Mouse (Mus musculus) embryonic stem cell, embryonic (primary cell): ENCODE results near the gene Sox8.

Source experiments
- CTCF ChIA-PET, 4 experiments: fragments of 300-600 bp in 2 of 4; fragments of 350-600 bp in 2 of 4; sonication (Branson Sonifier 250); formaldehyde crosslinking; loops; one replicate each; lab custom pipeline; 2022; ENCODE audit warnings: inconsistent platforms in 2 of 4; lab: Charles Lee
- POLR2A ChIA-PET, 4 experiments: fragments of 300-600 bp in 2 of 4; fragments of 350-600 bp in 2 of 4; sonication (Branson Sonifier 250); formaldehyde crosslinking; loops; one replicate each; lab custom pipeline; 2022; ENCODE audit warnings: antibody characterized with exemption in 4 of 4, inconsistent platforms in 1 of 4; lab: Charles Lee

Gene Sox8

GRCm38 (mm10) chr17:25569833-25570647 is 446 bp downstream of the Sox8 start:
- CTCF ChIA-PET: interaction anchor here in 3 of 4 experiments (0.6 to 2.0 kb wide), 40 partner anchors 9 to 849 kb away, joined by 3 to 31 read pairs (median 5); partner anchors contain the start of genes Lmf1 (in 3 of the 3), Cacna1h (in 1 of the 3), Chtf18 (in 1 of the 3) and Mcrip2 (in 1 of the 3)

DNA sequence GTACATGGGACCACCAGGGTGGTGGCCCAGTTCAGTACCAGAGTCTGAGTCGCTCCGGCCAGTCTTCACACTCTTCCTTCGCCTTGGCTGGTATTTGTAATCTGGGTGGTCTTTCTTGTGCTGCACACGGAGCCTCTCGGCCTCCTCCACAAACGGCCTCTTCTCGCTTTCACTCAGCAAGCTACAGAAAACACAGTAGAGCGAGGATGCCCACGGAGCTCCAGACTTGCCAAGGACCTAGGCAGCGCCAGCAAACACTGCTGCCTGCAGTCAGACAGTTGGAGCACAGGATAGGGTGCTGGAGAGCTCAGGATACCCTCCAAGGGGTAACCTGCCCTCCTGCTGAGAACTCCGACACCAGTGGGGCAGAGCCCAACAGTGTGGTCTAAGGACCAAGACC is 1.6 kb downstream of the Sox8 start:
- ChIA-PET CTCF (interaction anchor here (1.1 to 3.1 kb wide), 26 partner anchors 8 to 232 kb away, joined by 3 to 46 read pairs (median 10); partner anchors contain the start of genes Lmf1 (in 3 of the 4) and Narfl (in 1 of the 4)), POLR2A (interaction anchor here in 3 of 4 experiments (0.5 to 6.5 kb wide), 9 partner anchors 10 to 132 kb away, joined by 3 to 124 read pairs (median 9); partner anchors contain the start of gene Lmf1 (in 3 of the 3))

More at GRCm38 (mm10) chr17:25569833-25570647, 446 bp downstream of the Sox8 start:
- POLR2A ChIA-PET: interaction anchor here in 3 of 4 experiments (0.6 to 6.5 kb wide), 68 partner anchors 8 to 920 kb away, joined by 3 to 124 read pairs (median 4); partner anchors contain the start of genes Lmf1 (in 3 of the 3), Cacna1h (in 2 of the 3), Stub1 (in 2 of the 3) and BC003965 (in 1 of the 3)

GRCm38 (mm10) chr17:25568206-25568605 is 2.3 kb downstream of the Sox8 start:
- CTCF ChIA-PET: interaction anchor here (0.6 to 3.1 kb wide), 93 partner anchors 8 to 1523 kb away, joined by 3 to 46 read pairs (median 5); partner anchors contain the start of genes Lmf1 (in 3 of the 4), Chtf18 (in 1 of the 4), Fahd1 (in 1 of the 4) and Fbxl16 (in 1 of the 4)
- POLR2A ChIA-PET: interaction anchor here in 3 of 4 experiments (0.5 to 6.5 kb wide), 35 partner anchors 8 to 764 kb away, joined by 3 to 124 read pairs (median 4); partner anchors contain the start of genes Lmf1 (in 3 of the 3), Chtf18 (in 1 of the 3), Fam173a (in 1 of the 3) and Metrn (in 1 of the 3)

- ChIA-PET POLR2A (interaction anchor here in 3 of 4 experiments (0.5 to 6.5 kb wide), 33 partner anchors 8 to 920 kb away, joined by 3 to 124 read pairs (median 3); partner anchors contain the start of genes Lmf1 (in 3 of the 3), Chtf18 (in 1 of the 3), Fam173a (in 1 of the 3) and Metrn (in 1 of the 3)), CTCF (interaction anchor here (0.6 to 3.1 kb wide), 137 partner anchors 9 to 1809 kb away, joined by 3 to 46 read pairs (median 4); partner anchors contain the start of genes Lmf1 (in 3 of the 4), Chtf18 (in 1 of the 4), Fahd1 (in 1 of the 4) and Fbxl16 (in 1 of the 4))
Observed at GRCm38 (mm10) chr17:25567745-25568144, 2.7 kb downstream of the Sox8 start.

DNA sequence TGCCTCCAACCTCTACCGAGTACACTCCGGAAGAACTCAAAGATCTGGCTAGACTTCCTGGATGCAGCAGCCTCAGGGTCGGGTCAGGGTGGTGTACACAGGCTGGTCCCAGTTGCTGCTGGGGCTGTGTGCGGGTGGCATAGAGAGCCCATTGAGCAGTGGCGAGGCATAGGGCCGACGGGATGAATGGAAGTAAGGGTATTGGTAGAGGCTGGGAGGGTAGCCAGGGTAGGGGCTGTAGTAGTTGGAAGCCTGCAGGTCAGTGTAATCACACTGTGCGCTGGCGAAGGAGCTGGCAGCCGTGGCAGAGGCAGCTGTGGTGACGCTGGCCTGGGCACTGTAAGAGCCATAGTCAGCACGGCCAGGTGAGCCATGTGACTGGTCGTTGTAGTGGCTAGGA is 3.2 kb downstream of the Sox8 start:
- POLR2A ChIA-PET: interaction anchor here in 3 of 4 experiments (0.5 to 6.5 kb wide), 31 partner anchors 9 to 920 kb away, joined by 3 to 124 read pairs (median 3); partner anchors contain the start of genes Lmf1 (in 3 of the 3), Chtf18 (in 1 of the 3), Fam173a (in 1 of the 3) and Rpusd1 (in 1 of the 3)
- CTCF ChIA-PET: interaction anchor here (0.6 to 3.1 kb wide), 129 partner anchors 8 to 1809 kb away, joined by 3 to 46 read pairs (median 4); partner anchors contain the start of genes Lmf1 (in 3 of the 4), Chtf18 (in 1 of the 4), Fahd1 (in 1 of the 4) and Fbxl16 (in 1 of the 4)

DNA sequence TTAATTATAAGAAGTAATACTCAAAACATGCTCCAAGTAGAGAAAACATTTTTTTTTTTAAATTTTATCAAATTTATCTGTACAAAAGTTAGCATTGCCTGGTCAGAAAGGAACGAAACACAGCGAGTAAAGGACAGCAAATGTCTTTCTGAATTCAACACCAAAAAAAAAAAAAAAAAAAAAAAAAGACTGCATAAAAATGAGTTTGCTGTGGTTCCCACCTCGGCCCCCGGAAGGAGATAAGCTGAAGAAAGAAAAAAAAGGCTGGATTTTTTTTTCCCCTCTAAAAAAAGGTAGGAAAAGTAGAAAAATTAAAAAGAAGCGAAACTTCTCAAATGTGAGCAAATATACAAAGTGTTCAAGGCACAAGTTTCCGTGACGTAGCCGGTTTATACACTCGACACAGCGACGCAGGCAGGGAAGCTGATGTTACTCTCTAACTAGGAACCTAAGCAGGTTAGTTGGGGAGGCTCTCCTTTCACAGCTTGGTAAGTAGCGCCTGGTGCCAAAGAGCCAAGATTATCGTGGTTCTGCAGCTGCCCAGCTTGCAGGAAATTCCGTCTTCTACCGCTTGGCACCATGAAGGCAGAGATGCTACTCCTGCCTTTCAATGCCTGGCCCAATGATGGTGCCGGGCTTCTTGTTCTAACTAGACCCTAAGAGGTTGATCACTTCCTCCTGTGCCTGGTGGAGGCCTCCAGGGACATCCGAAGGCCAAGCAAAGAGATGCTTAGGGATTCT is 4.5 kb downstream of the Sox8 start:
- POLR2A ChIA-PET: interaction anchor here in 2 of 4 experiments (1.1 to 6.5 kb wide), 2 partner anchors 8 to 13 kb away, joined by 3 to 124 read pairs; partner anchors contain the start of gene Lmf1 (in 1 of the 2)

GRCm38 (mm10) chr17:25565244-25565643 is 5.2 kb downstream of the Sox8 start:
- ChIA-PET CTCF (interaction anchor here in 2 of 4 experiments (0.7 kb wide), 3 partner anchors 94 to 1950 kb away, joined by 5 to 7 read pairs (median 6); no protein-coding TSS in a partner anchor), POLR2A (interaction anchor here in 1 of 4 experiments (1.2 kb wide), 1 partner anchor 9 kb away, joined by 3 read pairs; no protein-coding TSS in a partner anchor)

More for the DNA sequence above, 4.5 kb downstream of the Sox8 start:
- CTCF ChIA-PET: interaction anchor here in 2 of 4 experiments (0.6 to 2.7 kb wide), 4 partner anchors 11 to 446 kb away, joined by 4 to 15 read pairs (median 5); no protein-coding TSS in a partner anchor

DNA sequence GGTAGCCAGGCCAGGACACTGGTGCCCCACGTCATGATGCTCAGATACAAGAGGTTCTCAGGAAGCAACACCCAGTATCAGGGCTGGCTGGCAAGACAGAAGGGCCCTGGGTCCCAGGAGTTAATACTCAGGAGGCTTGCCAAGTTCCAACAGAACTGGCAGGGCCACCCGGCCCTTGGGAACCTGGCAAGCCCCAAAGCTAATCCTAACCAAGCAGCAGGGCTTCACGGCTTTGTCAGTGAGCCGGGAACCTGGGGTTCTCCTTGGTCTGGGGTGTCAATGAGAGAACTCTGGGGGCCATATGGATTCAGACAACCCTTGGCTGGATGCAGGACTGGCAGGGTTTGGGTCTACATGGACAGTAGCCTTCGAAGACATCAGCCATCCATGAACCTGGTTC is 6.0 kb downstream of the Sox8 start:
- POLR2A ChIA-PET: interaction anchor here in 2 of 4 experiments (0.6 to 1.2 kb wide), 2 partner anchors 8 to 153 kb away, joined by 3 read pairs; no protein-coding TSS in a partner anchor
- CTCF ChIA-PET: interaction anchor here in 1 of 4 experiments (0.7 kb wide), 1 partner anchor 104 kb away, joined by 7 read pairs; no protein-coding TSS in a partner anchor

GRCm38 (mm10) chr17:25561223-25562028 is 9.1 kb downstream of the Sox8 start:
- ChIA-PET CTCF (interaction anchor here in 1 of 4 experiments (0.6 kb wide), 1 partner anchor 409 kb away, joined by 4 read pairs; no protein-coding TSS in a partner anchor), POLR2A (interaction anchor here in 3 of 4 experiments (0.6 to 2.5 kb wide), 5 partner anchors 9 to 473 kb away, joined by 3 to 13 read pairs (median 4); partner anchors contain the start of genes Sox8 (in 2 of the 3) and Lmf1 (in 1 of the 3))

DNA sequence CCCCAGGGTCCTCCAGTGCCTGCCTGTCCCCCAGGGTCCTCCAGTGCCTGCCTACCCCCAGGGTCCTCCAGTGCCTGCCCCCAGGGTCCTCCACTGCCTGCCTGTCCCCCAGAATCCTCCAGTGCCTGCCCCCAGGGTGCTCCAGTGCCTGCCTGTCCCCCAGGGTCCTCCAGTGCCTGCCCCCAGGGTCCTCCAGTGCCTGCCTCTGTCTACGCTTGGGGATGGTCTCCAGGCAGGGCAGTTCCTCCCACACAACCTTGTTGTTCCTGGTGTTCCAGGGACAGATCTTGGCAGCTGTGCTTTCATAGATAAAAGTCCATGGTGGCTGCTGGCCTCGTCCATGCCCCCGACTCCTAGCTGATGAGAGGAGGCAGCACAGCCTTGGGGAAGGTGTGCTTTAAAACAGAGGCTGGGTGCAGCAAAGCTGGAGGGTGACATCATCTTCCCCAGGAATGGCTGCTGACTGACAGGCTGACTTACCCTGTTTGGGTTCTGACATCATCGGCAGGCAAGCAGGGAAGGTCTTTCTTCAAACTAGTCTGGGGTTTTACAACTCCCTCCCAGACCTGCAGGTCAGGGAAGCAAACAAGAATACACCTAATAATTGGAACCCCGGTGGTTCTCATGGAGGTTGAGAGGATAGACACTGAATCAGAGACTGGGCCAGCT is 9.8 kb downstream of the Sox8 start:
- CTCF ChIA-PET: no interaction called here

DNA sequence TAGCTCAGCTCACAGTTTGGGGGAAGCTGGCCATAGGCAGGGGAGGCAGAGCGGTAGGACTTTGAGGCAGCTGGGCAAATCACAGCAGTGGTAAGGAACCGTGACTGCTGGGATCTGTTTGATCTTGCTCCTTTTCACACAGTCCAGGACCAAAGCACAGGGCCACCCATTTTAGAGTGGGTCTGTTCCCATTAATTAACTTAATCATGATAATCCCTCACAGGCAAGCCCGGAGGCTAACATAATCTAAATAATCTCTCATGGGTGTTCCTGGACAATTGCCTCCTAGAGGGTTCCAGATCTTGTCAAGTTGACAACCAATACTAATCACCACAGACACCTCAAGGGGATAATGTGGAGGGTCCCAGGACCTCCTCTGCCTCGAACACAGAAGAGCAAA is 10.9 kb downstream of the Sox8 start:
- POLR2A ChIA-PET: no interaction called here

More for the DNA sequence above, 9.8 kb downstream of the Sox8 start:
- POLR2A ChIA-PET: interaction anchor here in 2 of 4 experiments (0.7 to 2.5 kb wide), 2 partner anchors 10 to 175 kb away, joined by 5 to 13 read pairs; partner anchors contain the start of gene Sox8 (in 1 of the 2)

GRCm38 (mm10) chr17:25556630-25557354 is 13.7 kb downstream of the Sox8 start:
- CTCF ChIA-PET: interaction anchor here (0.5 to 3.5 kb wide), 12 partner anchors 11 to 268 kb away, joined by 3 to 33 read pairs (median 6); partner anchors contain the start of gene Sox8 (in 2 of the 4)
- POLR2A ChIA-PET: interaction anchor here in 3 of 4 experiments (0.9 to 3.3 kb wide), 9 partner anchors 8 to 39 kb away, joined by 3 to 23 read pairs (median 3); partner anchors contain the start of gene Sox8 (in 1 of the 3)

More for the DNA sequence above, 10.9 kb downstream of the Sox8 start:
- CTCF ChIA-PET: interaction anchor here in 1 of 4 experiments (1.0 kb wide), 1 partner anchor 8 kb away, joined by 6 read pairs; no protein-coding TSS in a partner anchor

GRCm38 (mm10) chr17:25555666-25556629 is 14.5 kb downstream of the Sox8 start:
- POLR2A ChIA-PET: interaction anchor here in 3 of 4 experiments (0.6 to 3.3 kb wide), 11 partner anchors 9 to 186 kb away, joined by 3 to 23 read pairs (median 3); partner anchors contain the start of genes Sox8 (in 2 of the 3) and Lmf1 (in 1 of the 3)
- CTCF ChIA-PET: interaction anchor here (0.6 to 3.5 kb wide), 10 partner anchors 12 to 379 kb away, joined by 3 to 33 read pairs (median 6); partner anchors contain the start of gene Sox8 (in 2 of the 4)
